Mouse (Mus musculus): ENCODE results near the gene Slc9a9.

DNA sequence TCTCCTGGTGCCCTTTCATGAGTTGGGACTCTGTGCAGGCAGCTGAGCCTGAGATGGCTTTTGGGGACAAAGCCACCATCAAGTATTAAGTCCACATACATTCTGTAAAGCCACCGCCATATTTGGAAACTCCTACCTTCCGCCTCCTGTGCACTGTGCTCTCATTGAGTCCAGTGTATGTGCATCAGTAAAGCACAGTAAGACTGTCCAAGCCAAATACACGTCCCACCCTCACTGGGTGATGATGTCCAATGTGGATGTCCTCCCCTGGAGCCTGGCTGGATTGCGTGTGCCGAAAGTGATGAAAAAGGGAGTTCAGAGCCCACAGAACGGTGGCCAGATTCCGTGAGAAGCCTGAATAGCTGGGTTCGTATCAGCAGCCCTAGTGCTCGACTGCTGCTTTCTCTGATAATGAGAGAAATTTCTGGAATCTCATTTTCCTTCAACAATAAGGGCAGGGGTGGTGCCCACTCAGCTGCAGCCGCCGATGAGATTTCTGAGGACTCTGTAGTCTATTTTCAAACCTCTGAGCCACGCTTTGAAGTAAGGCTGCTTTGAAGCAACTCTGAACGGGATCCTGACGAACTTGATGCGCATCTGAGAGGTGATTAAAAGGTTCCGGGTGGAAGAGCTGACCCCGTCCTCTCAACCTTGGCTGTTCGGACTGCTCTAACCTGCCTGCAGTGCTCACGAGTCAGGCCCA, 81.4 kb downstream of the Slc9a9 start:
- TF ChIP-seq CTCF (IDR thresholded peaks at IDR 0.05; ENCODE audit: borderline replicate concordance, insufficient read depth, low read depth, low read length) = no peak
- no peak for TF ChIP-seq POLR2A (IDR thresholded peaks at IDR 0.05; ENCODE audit: borderline replicate concordance, insufficient read depth, low read length)

Measured in cerebellum, adult 2 months (tissue).